Mouse (Mus musculus) lung, embryonic 14.5 days (tissue): ENCODE data around the gene Ranbp10. TPM values are rescaled to one million over a fixed set of nuclear protein-coding genes. Genes with fewer than 3 reads are reported as not detected.
A peak's percentile ranks its signal among the peaks of the same experiment; 100 is the strongest.
"Not testable (repeated sequence)": the region's sequence is repeated elsewhere in the genome, so short reads cannot be mapped to it uniquely, and the experiment has no call there.

Experiments
- ATAC-seq: fragments of 200-750 bp; cut with Nextera tagmentation; 2 replicates; pipeline ENCODE4 v1.8.0; 2017; ENCODE audit warnings: mild to moderate bottlenecking, moderate TSS enrichment, moderate library complexity; ENCODE audit not compliant: insufficient read depth
- DNase-seq: peaks from one replicate; pipeline ENCODE4 v3.0.0-alpha.2; 2015
- H3K27ac ChIP-seq: fragments of 300-500 bp; sonication (generic); 2 replicates; pipeline ENCODE4 v1.5.1; 2014; ENCODE audit warnings: low read depth, mild to moderate bottlenecking, moderate library complexity
- H3K27me3 ChIP-seq: fragments of 300-500 bp; sonication (generic); 2 replicates; pipeline ENCODE4 v1.6.1; 2014; ENCODE audit warnings: low read length, control low read depth; ENCODE audit not compliant: insufficient read depth
- H3K36me3 ChIP-seq: fragments of 300-500 bp; sonication (generic); 2 replicates; pipeline ENCODE4 v1.6.1; 2014; ENCODE audit warnings: control low read depth; ENCODE audit not compliant: insufficient read depth
- H3K4me1 ChIP-seq: fragments of 300-500 bp; sonication (generic); 2 replicates; pipeline ENCODE4 v1.6.1; 2014; ENCODE audit warnings: antibody characterized with exemption, control low read depth; ENCODE audit not compliant: insufficient read depth
- H3K4me2 ChIP-seq: fragments of 300-500 bp; sonication (generic); 2 replicates; pipeline ENCODE4 v1.6.1; 2014; ENCODE audit warnings: mild to moderate bottlenecking
- H3K4me3 ChIP-seq: fragments of 300-500 bp; sonication (generic); 2 replicates; pipeline ENCODE4 v1.5.1; 2014; ENCODE audit warnings: low read depth, low read length
- H3K9ac ChIP-seq: fragments of 300-500 bp; sonication (generic); 2 replicates; pipeline ENCODE4 v1.6.1; 2014
- H3K9me3 ChIP-seq: fragments of 300-500 bp; sonication (generic); 2 replicates; pipeline ENCODE4 v1.6.1; 2016; ENCODE audit warnings: low read depth, low read length, control low read depth
- CTCF ChIP-seq: IDR thresholded peaks from 2 replicates; pipeline ENCODE4 v1.5.1; 2016; ENCODE audit warnings: antibody characterized with exemption, low read depth
- WGBS: fragments of 180-500 bp; shearing (Covaris S2); extraction: QIAGEN DNeasy Blood & Tissue Kit; methylation state at CpG from one replicate; pipeline ENCODE4 v1.1.7; 2014; 5-methylcytosine and 5-hydroxymethylcytosine counted together
- polyA plus RNA-seq: library from polyadenylated mRNA; unstranded; fragments of >200 nt; fragmentation: Nextera tagmentation; extraction: Ambion mirVana; gene quantifications from 2 replicates; pipeline ENCODE4 v1.2.1, GENCODE M21; 2014

Gene Ranbp10
- polyA plus RNA-seq, 1 experiment from 2014 or later, result 13.8 TPM

GRCm38 (mm10) chr8:105835318-105835717 is 8.2 kb upstream of the Ranbp10 start:
- ATAC-seq, result no peak
- no peaks in the 10 kb centered on the region for H3K9me3 ChIP-seq
- peak; percentile 62 for DNase-seq
- H3K4me1 ChIP-seq, result no peaks in the 10 kb centered on the region
- peak; percentile 61 for TF ChIP-seq CTCF
- H3K9ac ChIP-seq, result no peak overlapping the region
- H3K4me3 ChIP-seq, result no peak overlapping the region
- H3K4me2 ChIP-seq, result no peak overlapping the region
- no peaks in the 10 kb centered on the region for H3K36me3 ChIP-seq
- WGBS, result 31% methylated on average over 11 of the region's 11 CpGs
- H3K27me3 ChIP-seq, result no peaks in the 10 kb centered on the region
- no peak overlapping the region for H3K27ac ChIP-seq

DNA sequence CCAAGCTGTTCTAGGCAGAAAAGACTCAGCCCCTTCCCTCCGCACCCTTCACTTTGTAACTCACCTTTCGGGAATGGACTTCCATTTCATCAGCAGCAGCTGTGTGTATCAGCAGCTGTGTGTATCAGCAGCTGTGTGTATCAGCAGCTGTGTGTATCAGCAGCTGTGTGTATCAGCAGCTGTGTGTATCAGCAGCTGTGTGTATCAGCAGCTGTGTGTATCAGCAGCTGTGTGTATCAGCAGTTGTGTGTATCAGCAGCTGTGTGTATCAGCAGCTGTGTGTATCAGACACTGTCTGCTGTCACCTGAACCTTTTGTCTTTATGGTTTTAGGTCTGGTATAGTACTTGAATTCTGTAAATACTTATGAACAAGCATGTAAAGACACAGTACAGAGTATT is 6.6 kb upstream of the Ranbp10 start:
- H3K9me3 ChIP-seq, DNase-seq, H3K9ac ChIP-seq, H3K4me2 ChIP-seq, H3K27me3 ChIP-seq, H3K36me3 ChIP-seq, H3K4me3 ChIP-seq, ATAC-seq, H3K4me1 ChIP-seq, H3K27ac ChIP-seq: not testable (repeated sequence)
- 65% methylated on average over 2 of the region's 2 CpGs for WGBS

GRCm38 (mm10) chr8:105826379-105826778 is 771 bp downstream of the Ranbp10 start:
- Histone ChIP-seq H3K9me3 (no peaks in the 10 kb centered on the region), H3K4me2 (peak overlapping the region; percentile 95), H3K27ac (peak overlapping the region; percentile 84), H3K9ac (peak overlapping the region; percentile 94), H3K27me3 (no peaks in the 10 kb centered on the region), H3K4me3 (peak overlapping the region; percentile 95), H3K36me3 (peaks cover 37% of the 10 kb centered on the region), H3K4me1 (0 out of 2 replicates have a peak, but pooled peaks cover 5% of the 10 kb centered on the region)
- 3% methylated on average over 4 of the region's 4 CpGs for WGBS
- DNase-seq (no peak), ATAC-seq (no peak)
- TF ChIP-seq CTCF, result no peak

GRCm38 (mm10) chr8:105825506-105825905 is 1.6 kb downstream of the Ranbp10 start:
- Histone ChIP-seq H3K27ac (no peak overlapping the region), H3K4me2 (peak overlapping the region; percentile 95), H3K4me3 (peak overlapping the region; percentile 95), H3K4me1 (0 out of 2 replicates have a peak, but pooled peaks cover 5% of the 10 kb centered on the region), H3K9ac (peak overlapping the region; percentile 94), H3K27me3 (no peaks in the 10 kb centered on the region), H3K9me3 (no peaks in the 10 kb centered on the region), H3K36me3 (peaks cover 46% of the 10 kb centered on the region)
- no peak for TF ChIP-seq CTCF
- 81% methylated on average over 4 of the region's 4 CpGs for WGBS
- no peak for DNase-seq
- ATAC-seq, result no peak

GRCm38 (mm10) chr8:105820925-105821324 is 6.2 kb downstream of the Ranbp10 start:
- Histone ChIP-seq H3K4me3 (no peak overlapping the region), H3K9me3 (no peaks in the 10 kb centered on the region), H3K27me3 (no peaks in the 10 kb centered on the region), H3K36me3 (peaks cover 60% of the 10 kb centered on the region), H3K4me1 (0 out of 2 replicates have a peak, but pooled peaks cover 3% of the 10 kb centered on the region), H3K9ac (no peak overlapping the region), H3K27ac (no peak overlapping the region; the same call in 1 of the 2 replicates), H3K4me2 (no peak overlapping the region; the same call in 1 of the 2 replicates)
- WGBS, result 97% methylated on average over 1 of the region's 1 CpGs
- no peak for TF ChIP-seq CTCF
- DNase-seq, result no peak
- peak; percentile 79 for ATAC-seq

- ATAC-seq, result no peak
- Histone ChIP-seq H3K4me3 (no peak overlapping the region), H3K9me3 (no peaks in the 10 kb centered on the region), H3K27me3 (no peaks in the 10 kb centered on the region), H3K27ac (no peak overlapping the region), H3K9ac (no peak overlapping the region), H3K36me3 (peaks cover 51% of the 10 kb centered on the region), H3K4me1 (no peaks in the 10 kb centered on the region), H3K4me2 (no peak overlapping the region)
- TF ChIP-seq CTCF, result no peak
- 89% methylated on average over 3 of the region's 3 CpGs for WGBS
- DNase-seq, result no peak
These were observed 7.5 kb downstream of the Ranbp10 start for GRCm38 (mm10) chr8:105819659-105820058.

DNA sequence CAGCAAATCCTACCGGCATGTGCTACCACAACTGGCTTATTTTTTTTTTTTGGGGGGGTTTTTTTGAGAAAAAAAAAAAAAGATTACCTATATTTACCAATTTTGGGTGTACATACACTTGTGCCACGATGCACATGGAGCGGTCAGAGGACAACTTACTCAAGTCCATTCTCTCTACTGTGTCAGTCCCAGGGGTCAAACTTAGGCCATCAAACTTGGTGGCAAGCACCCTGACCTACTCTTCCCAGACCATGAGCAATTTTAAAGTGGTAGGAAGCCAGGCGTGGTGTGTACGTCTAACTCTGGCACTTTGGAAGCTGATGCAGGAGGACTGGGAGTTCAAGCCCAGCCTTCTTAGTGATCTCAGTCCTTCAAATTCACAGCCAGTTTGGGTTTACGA is 13.9 kb downstream of the Ranbp10 start:
- no peaks in the 10 kb centered on the region for H3K9me3 ChIP-seq
- no peaks in the 10 kb centered on the region for H3K27me3 ChIP-seq
- no peak overlapping the region for H3K9ac ChIP-seq
- no peak overlapping the region for H3K4me3 ChIP-seq
- no peak overlapping the region for H3K27ac ChIP-seq
- H3K36me3 ChIP-seq, result peaks cover 15% of the 10 kb centered on the region; the same call in 1 of the 2 replicates
- no peak overlapping the region for H3K4me2 ChIP-seq
- 92% methylated on average over 6 of the region's 6 CpGs for WGBS
- no peak for ATAC-seq
- TF ChIP-seq CTCF, result no peak
- no peaks in the 10 kb centered on the region for H3K4me1 ChIP-seq
- no peak for DNase-seq

- H3K27me3 ChIP-seq, result no peaks in the 10 kb centered on the region
- no peak for TF ChIP-seq CTCF
- ATAC-seq, result no peak
These were observed 14.6 kb downstream of the Ranbp10 start for GRCm38 (mm10) chr8:105812511-105812910.

More at GRCm38 (mm10) chr8:105812511-105812910, 14.6 kb downstream of the Ranbp10 start:
- 72% methylated on average over 5 of the region's 5 CpGs for WGBS
- Histone ChIP-seq H3K27ac (no peak overlapping the region), H3K4me2 (no peak overlapping the region), H3K9ac (no peak overlapping the region), H3K4me3 (no peak overlapping the region), H3K4me1 (no peaks in the 10 kb centered on the region), H3K36me3 (peaks cover 13% of the 10 kb centered on the region; the same call in 1 of the 2 replicates), H3K9me3 (no peaks in the 10 kb centered on the region)
- no peak for DNase-seq
